Mouse (Mus musculus) lung, adult 2 months (tissue): ENCODE measurements around the gene Zswim4. TPM values are rescaled to one million over a fixed set of nuclear protein-coding genes. Genes with fewer than 3 reads are reported as not detected.

Experiments used
- DNase-seq: peaks from one replicate; pipeline ENCODE4 v3.0.0; 2022
- H3K4me1 ChIP-seq: fragments of 200-500 bp; 2 replicates; pipeline ENCODE4 v1.6.1; 2011; ENCODE audit warnings: low read length; ENCODE audit not compliant: control insufficient read depth, insufficient read depth
- H3K4me3 ChIP-seq: fragments of 200-500 bp; replicated peaks from 2 replicates; pipeline ENCODE3; 2011; ENCODE audit warnings: low read depth, mild to moderate bottlenecking, control low read depth, low read length; ENCODE audit errors: extremely low read depth
- CTCF ChIP-seq: fragments of 200-500 bp; IDR thresholded peaks from 2 replicates; pipeline ENCODE4 v1.5.1; 2011; ENCODE audit warnings: mild to moderate bottlenecking, low read length, control low read depth; ENCODE audit not compliant: insufficient read depth
- POLR2A ChIP-seq: fragments of 200-500 bp; IDR thresholded peaks from 2 replicates; pipeline ENCODE4 v1.6.1; 2011; ENCODE audit warnings: low read depth, mild to moderate bottlenecking, control low read depth, low read length, borderline replicate concordance; ENCODE audit errors: extremely low read depth
- WGBS: fragments of 180-500 bp; shearing (Covaris S2); methylation state at CpG from one replicate; pipeline ENCODE4 v1.1.7; 2018; 5-methylcytosine and 5-hydroxymethylcytosine counted together
- polyA plus RNA-seq: library from polyadenylated mRNA; depleted of rRNA; stranded (reverse); fragments of >200 nt; gene quantifications from 2 replicates; pipeline ENCODE4 v1.2.3, GENCODE M21; 2012

Gene Zswim4
- polyA plus RNA-seq, 1 experiment: 24.0 TPM

- Histone ChIP-seq H3K4me3 (no peak overlapping the region), H3K4me1 (peaks cover 3% of the 10 kb centered on the region)
- TF ChIP-seq POLR2A: no peak
- TF ChIP-seq CTCF: peak; percentile 26; the same call in 1 of the 2 replicates
- WGBS: 80% methylated on average over 17 of the region's 17 CpGs
- DNase-seq: no peak
These were observed 6.1 kb downstream of the Zswim4 start for GRCm38 (mm10) chr8:84230735-84231134.

DNA sequence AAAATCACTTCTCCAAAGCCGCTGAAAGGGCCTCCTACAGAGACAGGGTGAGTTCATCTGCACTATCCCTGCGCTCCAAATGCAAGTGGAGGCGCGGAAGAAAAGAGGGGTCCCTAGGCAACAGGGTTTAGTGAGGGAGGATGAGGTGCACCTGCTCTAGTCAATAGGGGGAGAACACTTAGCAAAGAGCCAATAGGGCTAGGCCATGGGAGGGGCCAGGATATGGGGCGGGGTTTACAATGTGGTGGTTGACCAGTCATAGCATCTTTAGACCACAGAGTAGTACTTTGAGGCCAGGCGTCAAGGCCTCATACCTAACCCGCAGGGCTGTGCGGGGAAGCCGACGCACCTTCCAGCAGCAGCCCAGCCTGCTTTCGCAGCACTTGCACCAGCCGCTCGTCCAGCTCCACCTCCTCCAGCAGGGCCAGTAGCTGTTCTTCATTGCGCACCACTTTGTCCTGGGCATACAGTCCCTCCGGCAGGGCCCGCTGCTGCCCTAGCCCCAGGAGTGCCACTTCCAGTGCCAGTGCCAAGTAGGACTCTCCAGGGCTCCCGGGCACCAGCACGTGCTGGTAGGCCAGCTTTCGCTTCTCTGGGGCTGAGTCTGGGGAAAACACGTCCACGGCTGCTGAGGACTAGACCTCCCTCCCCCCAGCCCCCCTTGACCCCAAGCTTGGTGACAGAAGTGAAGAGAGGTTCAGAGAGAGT is 13.4 kb downstream of the Zswim4 start:
- no peaks in the 10 kb centered on the region for H3K4me1 ChIP-seq
- WGBS: 88% methylated on average over 21 of the region's 21 CpGs
- no peak overlapping the region for H3K4me3 ChIP-seq
- no peak for TF ChIP-seq CTCF
- TF ChIP-seq POLR2A: no peak
- no peak for DNase-seq

DNA sequence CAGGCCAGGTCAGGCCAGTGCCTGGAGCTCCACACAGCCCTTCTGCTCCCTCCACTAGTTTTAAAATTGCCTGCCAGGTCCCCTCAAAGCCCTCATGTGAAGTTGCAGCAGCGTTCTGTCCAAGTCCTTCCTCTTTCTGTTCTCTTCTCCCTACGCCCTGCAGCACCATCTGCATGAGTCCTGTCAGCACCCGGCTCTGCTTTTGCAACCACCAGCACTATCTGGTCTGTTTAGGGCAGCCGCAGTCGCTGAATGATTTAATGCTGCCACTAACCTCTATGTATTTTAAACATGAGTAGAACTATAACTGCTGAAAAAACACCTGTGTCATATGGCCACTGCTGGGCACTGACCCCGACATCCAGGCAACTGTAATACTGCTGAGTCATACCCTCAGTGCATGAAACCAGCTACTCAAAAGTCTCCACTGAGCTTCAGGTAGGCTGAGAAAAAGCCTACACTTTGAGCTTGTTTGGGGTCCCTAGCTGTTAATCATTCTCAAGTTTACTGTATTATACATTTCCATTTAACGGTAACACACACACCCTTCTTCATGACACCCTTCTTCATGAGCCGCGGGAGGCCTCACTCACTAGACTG is 14.2 kb downstream of the Zswim4 start:
- Histone ChIP-seq H3K4me1 (no peaks in the 10 kb centered on the region), H3K4me3 (no peak overlapping the region)
- TF ChIP-seq POLR2A (no peak), CTCF (no peak)
- 81% methylated on average over 9 of the region's 9 CpGs for WGBS
- no peak for DNase-seq

DNA sequence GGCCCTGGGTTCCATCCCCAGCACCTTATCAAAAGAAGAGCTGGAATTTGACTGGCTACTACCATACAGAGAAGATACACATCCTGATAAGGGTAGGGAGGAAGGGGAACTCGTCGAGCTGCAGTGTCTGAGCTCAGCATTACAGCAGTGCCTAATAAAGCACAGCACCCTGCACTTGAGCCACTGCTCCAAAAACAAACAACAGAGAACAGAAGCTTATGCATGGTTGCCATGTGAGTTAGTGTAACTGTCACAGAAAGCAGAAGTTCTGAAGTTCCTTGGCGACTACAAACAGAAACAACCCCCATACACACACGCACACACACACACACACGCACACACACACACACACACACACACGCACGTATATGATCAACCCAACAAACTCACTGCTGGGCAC is 16.8 kb downstream of the Zswim4 start:
- H3K4me3 ChIP-seq: no peak overlapping the region
- TF ChIP-seq CTCF: no peak
- TF ChIP-seq POLR2A: no peak
- no peaks in the 10 kb centered on the region for H3K4me1 ChIP-seq
- 55% methylated on average over 7 of the region's 7 CpGs for WGBS
- DNase-seq: no peak

DNA sequence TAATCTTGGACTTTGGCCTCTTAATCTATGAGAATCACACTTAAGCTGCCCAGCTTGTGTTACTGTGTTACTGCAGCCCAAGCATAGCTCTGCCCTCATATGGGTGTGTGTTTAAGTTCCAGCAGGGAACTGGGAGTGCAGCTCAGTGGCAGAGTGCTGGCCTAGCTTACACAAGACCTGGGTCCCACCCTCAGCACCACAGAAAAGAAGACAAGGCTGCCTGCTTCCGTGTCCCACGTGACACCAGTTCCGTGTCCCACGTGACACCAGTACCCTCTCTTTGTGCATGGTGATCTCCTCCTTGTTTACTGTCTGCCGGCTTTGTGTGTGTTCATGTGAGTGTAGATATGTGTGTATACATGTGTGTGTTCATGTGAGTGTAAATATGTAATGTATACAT is 18.7 kb downstream of the Zswim4 start:
- 90% methylated on average over 5 of the region's 5 CpGs for WGBS
- H3K4me1 ChIP-seq: no peaks in the 10 kb centered on the region
- DNase-seq: no peak
- TF ChIP-seq POLR2A: no peak
- no peak for TF ChIP-seq CTCF
- H3K4me3 ChIP-seq: no peak overlapping the region

DNA sequence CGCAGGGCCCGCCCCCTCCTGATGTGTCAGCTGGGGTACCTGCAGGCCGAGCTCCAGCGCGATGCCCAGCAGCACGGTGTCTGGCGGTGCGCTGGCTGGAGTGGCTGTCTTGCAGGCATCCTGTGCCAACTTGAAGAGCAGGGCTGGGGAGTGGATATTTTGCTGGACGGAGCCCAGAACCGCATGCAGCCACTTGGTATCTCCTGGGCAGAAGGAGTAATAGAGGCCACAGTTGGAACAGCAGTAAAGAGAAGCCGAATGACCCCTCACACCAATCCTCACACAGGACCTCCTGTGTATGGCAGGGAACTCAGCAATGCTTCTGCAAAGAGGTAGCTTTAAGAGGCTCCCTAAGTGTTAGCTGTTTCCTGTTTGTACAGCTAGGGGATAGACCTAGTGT is 19.6 kb downstream of the Zswim4 start:
- DNase-seq: no peak
- WGBS: 90% methylated on average over 11 of the region's 11 CpGs
- Histone ChIP-seq H3K4me3 (no peak overlapping the region), H3K4me1 (no peaks in the 10 kb centered on the region)
- no peak for TF ChIP-seq CTCF
- TF ChIP-seq POLR2A: no peak

GRCm38 (mm10) chr8:84213277-84213676 is 23.6 kb downstream of the Zswim4 start:
- TF ChIP-seq CTCF (no peak), POLR2A (no peak)
- Histone ChIP-seq H3K4me3 (no peak overlapping the region), H3K4me1 (peaks cover 3% of the 10 kb centered on the region; the same call in 1 of the 2 replicates)
- DNase-seq: no peak
- 89% methylated on average over 4 of the region's 4 CpGs for WGBS

DNA sequence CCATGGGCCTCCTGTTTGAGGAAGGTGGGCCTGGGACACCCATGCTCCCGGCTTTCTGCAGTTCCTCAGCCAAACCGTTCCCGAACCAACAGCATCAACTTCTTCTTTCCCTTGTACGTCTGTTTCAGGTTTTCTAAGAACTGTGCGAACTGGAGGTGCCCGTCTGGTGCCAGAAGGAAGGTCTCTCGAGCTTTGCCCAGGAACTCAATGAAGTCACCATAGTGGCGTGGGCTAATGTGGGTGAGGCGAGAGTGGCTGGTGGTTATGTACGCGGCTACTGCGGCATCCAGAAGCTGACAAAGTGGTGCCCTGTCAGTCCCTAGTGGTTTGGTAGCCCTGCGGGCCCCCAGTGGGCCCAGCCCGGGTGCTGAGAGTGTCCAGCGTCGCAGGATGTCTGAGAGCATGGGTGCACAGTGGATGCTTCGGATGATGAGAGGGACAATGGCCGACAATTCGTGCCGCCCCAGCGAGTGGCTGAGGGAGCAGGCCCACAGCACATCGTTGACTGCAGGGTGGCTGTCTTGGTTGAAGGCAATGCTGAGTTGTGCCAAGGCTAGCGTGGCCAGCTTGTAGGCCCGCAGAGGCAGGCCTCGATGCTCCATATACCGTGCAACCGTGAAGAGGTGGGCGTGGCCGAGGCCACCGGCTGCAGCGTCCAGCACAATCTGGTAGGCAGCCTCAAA is 24.8 kb downstream of the Zswim4 start:
- TF ChIP-seq CTCF: no peak
- TF ChIP-seq POLR2A: no peak
- peaks cover 14% of the 10 kb centered on the region for H3K4me1 ChIP-seq
- 84% methylated on average over 31 of the region's 31 CpGs for WGBS
- H3K4me3 ChIP-seq: no peak overlapping the region
- no peak for DNase-seq

- TF ChIP-seq CTCF: no peak
- TF ChIP-seq POLR2A: no peak
- no peak overlapping the region for H3K4me3 ChIP-seq
- no peak for DNase-seq
- peaks cover 14% of the 10 kb centered on the region for H3K4me1 ChIP-seq
- 76% methylated on average over 3 of the region's 3 CpGs for WGBS
These were observed 25.7 kb downstream of the Zswim4 start for GRCm38 (mm10) chr8:84211202-84211601.
